Mouse (Mus musculus): ENCODE measurements around the gene Mknk2.

DNA sequence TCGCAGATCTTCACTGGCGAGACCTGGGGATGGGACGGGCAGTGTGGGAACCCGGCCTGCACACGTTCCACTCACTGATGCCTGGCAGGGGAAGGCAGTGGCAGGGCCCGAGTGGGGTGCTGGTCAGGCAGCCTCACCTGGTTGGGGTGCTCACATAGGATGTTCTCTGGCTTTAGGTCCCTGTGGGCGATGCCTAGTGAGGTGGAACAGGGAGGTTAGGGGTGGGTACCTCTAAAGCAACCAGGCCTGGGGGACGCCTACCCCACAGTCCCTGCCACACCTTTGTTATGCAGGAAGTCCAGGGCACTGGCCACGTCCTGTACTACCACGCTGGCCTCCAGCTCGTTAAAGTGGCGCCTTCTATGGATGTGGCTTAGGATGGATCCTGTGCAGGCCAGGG, 8.9 kb downstream of the Mknk2 start:
- TF ChIP-seq CTCF (IDR thresholded peaks at IDR 0.05; ENCODE audit: borderline replicate concordance, extremely low read depth, insufficient read depth, insufficient read length) (no peak), POLR2A (IDR thresholded peaks at IDR 0.05; ENCODE audit: borderline replicate concordance, extremely low read depth, insufficient read depth, insufficient read length, poor library complexity, severe bottlenecking) (no peak)

Measured in brain, embryonic 14.5 days (tissue).